Mouse (Mus musculus): ENCODE measurements around the gene Rab35. TPM values are rescaled to one million over a fixed set of nuclear protein-coding genes. Genes with fewer than 3 reads are reported as not detected.
A peak's percentile ranks its signal among the peaks of the same experiment; 100 is the strongest.

Gene Rab35
- total and polyA plus RNA-seq, 2 experiments from 2014 or later = 25.3 to 80.5 TPM

DNA sequence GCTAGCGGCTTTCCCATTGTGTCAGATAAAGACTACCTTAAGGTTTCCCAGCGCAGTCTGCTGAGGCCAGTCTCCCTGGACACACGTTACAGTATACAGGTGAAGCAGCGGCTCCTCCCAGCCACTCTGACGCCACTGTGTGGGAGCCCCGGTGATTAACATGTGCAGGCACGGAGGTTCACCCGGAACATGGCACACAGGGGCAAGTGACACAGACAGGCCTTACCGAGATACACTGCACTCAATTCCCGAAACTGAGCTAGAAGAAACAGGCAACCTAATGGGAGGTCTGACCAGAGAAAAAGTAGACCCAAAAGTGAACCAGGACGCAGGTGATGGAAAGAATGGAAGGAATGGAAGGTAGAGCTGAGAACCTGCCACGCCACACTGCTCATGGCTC lies 22.1 kb downstream of the Rab35 start:
- Histone ChIP-seq H3K27me3 (ENCODE audit: insufficient read depth, low read length) (no peaks in the 10 kb centered on the region), H3K4me3 (ENCODE audit: low read length) (no peak overlapping the region), H3K9ac (replicated peaks; ENCODE audit: low read length) (no peak overlapping the region), H3K4me1 (ENCODE audit: insufficient read depth, low read length) (peaks cover 10% of the 10 kb centered on the region; the same call in 1 of the 2 replicates), H3K4me2 (ENCODE audit: low read depth, low read length) (no peak overlapping the region), H3K9me3 (ENCODE audit: low read length) (no peaks in the 10 kb centered on the region), H3K27ac (no peak overlapping the region), H3K36me3 (ENCODE audit: insufficient read depth, low read length) (peaks cover 22% of the 10 kb centered on the region)
- TF ChIP-seq CTCF (IDR thresholded peaks at IDR 0.05; ENCODE audit: low read depth) = no peak
- DNase-seq (ENCODE audit: low spot score) (no peak), ATAC-seq (no peak)
- 90% methylated on average over 12 of the region's 12 CpGs for WGBS

DNA sequence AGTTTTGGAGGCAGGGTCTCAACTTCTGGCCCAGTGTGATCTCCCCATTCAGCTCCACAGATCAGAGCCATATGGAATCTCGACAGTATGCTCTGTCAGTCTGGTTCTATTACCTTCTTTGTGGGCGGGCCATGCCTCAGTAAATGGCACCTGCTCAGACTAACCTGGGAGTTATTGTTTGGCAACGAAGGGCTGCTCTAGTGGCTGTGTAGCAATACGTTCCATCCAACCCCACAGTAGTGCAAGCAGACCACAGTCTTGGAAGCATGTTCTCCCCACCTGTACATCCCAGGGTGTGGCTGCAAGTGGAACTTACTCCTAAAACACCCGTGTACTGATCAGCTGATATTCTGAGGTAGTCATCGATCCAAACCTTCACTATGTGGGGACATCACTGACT lies 25.0 kb downstream of the Rab35 start:
- Histone ChIP-seq H3K4me1 (ENCODE audit: insufficient read depth, low read length) (peaks cover 8% of the 10 kb centered on the region; the same call in 1 of the 2 replicates), H3K36me3 (ENCODE audit: insufficient read depth, low read length) (peaks cover 11% of the 10 kb centered on the region; the same call in 1 of the 2 replicates), H3K4me3 (ENCODE audit: low read length) (no peak overlapping the region), H3K4me2 (ENCODE audit: low read depth, low read length) (no peak overlapping the region), H3K9me3 (ENCODE audit: low read length) (no peaks in the 10 kb centered on the region), H3K9ac (replicated peaks; ENCODE audit: low read length) (no peak overlapping the region), H3K27me3 (ENCODE audit: insufficient read depth, low read length) (no peaks in the 10 kb centered on the region), H3K27ac (no peak overlapping the region)
- TF ChIP-seq CTCF (IDR thresholded peaks at IDR 0.05; ENCODE audit: low read depth) = no peak
- WGBS = 83% methylated on average over 6 of the region's 6 CpGs
- ATAC-seq (no peak), DNase-seq (ENCODE audit: low spot score) (no peak)

GRCm38 (mm10) chr5:115657234-115657633 lies 25.5 kb downstream of the Rab35 start:
- WGBS = 84% methylated on average over 1 of the region's 1 CpGs
- Histone ChIP-seq H3K36me3 (ENCODE audit: insufficient read depth, low read length) (peaks cover 11% of the 10 kb centered on the region; the same call in 1 of the 2 replicates), H3K9ac (replicated peaks; ENCODE audit: low read length) (no peak overlapping the region), H3K4me2 (ENCODE audit: low read depth, low read length) (no peak overlapping the region), H3K4me1 (ENCODE audit: insufficient read depth, low read length) (peaks cover 3% of the 10 kb centered on the region; the same call in 1 of the 2 replicates), H3K27me3 (ENCODE audit: insufficient read depth, low read length) (no peaks in the 10 kb centered on the region), H3K27ac (no peak overlapping the region), H3K4me3 (ENCODE audit: low read length) (no peak overlapping the region), H3K9me3 (ENCODE audit: low read length) (no peaks in the 10 kb centered on the region)
- no peak for TF ChIP-seq CTCF (IDR thresholded peaks at IDR 0.05; ENCODE audit: low read depth)
- ATAC-seq (no peak), DNase-seq (ENCODE audit: low spot score) (no peak)

GRCm38 (mm10) chr5:115658352-115658751 lies 26.6 kb downstream of the Rab35 start:
- WGBS = 80% methylated on average over 6 of the region's 6 CpGs
- DNase-seq (ENCODE audit: low spot score) = no peak

GRCm38 (mm10) chr5:115662658-115663057 lies 30.9 kb downstream of the Rab35 start:
- Histone ChIP-seq H3K9ac (replicated peaks; ENCODE audit: low read length) (no peak overlapping the region), H3K27me3 (ENCODE audit: insufficient read depth, low read length) (no peaks in the 10 kb centered on the region), H3K9me3 (ENCODE audit: low read length) (no peaks in the 10 kb centered on the region), H3K36me3 (ENCODE audit: insufficient read depth, low read length) (peaks cover 11% of the 10 kb centered on the region; the same call in 1 of the 2 replicates), H3K4me1 (ENCODE audit: insufficient read depth, low read length) (no peaks in the 10 kb centered on the region), H3K4me3 (ENCODE audit: low read length) (no peak overlapping the region), H3K4me2 (ENCODE audit: low read depth, low read length) (no peak overlapping the region), H3K27ac (no peak overlapping the region)
- no peak for DNase-seq (ENCODE audit: low spot score)
- no peak for ATAC-seq
- TF ChIP-seq CTCF (IDR thresholded peaks at IDR 0.05; ENCODE audit: low read depth) = no peak
- WGBS = 79% methylated on average over 22 of the region's 22 CpGs

More at GRCm38 (mm10) chr5:115658352-115658751, 26.6 kb downstream of the Rab35 start:
- Histone ChIP-seq H3K27me3 (ENCODE audit: insufficient read depth, low read length) (no peaks in the 10 kb centered on the region), H3K36me3 (ENCODE audit: insufficient read depth, low read length) (peaks cover 11% of the 10 kb centered on the region; the same call in 1 of the 2 replicates), H3K4me2 (ENCODE audit: low read depth, low read length) (no peak overlapping the region), H3K27ac (no peak overlapping the region), H3K9me3 (ENCODE audit: low read length) (no peaks in the 10 kb centered on the region), H3K9ac (replicated peaks; ENCODE audit: low read length) (no peak overlapping the region), H3K4me3 (ENCODE audit: low read length) (no peak overlapping the region), H3K4me1 (ENCODE audit: insufficient read depth, low read length) (no peaks in the 10 kb centered on the region)
- no peak for ATAC-seq
- TF ChIP-seq CTCF (IDR thresholded peaks at IDR 0.05; ENCODE audit: low read depth) = no peak

DNA sequence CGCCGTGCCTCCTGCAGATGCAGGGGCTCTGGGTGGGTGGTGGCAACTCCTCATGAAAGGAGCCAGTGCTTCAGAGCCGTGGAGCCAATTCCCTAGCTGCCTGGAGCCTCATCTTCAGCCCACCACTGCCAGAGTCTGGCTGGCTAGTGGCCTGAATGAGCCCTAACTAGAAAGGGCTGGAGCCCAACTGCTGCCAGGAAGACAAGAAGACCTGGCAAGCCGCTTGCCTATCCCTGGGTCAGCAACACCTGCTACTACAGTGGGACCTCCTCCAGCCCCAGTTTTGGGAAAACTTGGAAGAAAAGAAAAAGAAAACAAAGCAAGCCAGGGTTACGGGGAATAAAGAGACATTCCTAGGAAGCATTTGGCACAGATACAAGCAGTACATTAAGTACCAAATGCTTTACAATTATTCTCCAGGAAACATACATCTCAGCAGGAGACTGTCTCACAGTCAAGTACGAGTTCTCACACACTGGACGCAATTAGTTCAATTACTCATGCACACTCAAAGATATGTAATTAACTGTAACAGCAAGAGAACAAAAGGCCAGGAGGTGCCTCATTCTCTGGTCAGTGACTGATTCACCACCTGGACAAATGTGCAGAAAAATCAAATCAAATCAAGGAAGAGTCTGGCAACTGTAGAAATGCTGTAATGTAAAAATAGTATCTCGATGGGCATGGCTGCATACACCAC lies 34.8 kb downstream of the Rab35 start:
- DNase-seq (ENCODE audit: low spot score) (peak; percentile 71), ATAC-seq (peak; percentile 60; the same call in 1 of the 2 replicates)
- no peak overlapping the region for H3K9ac ChIP-seq (replicated peaks; ENCODE audit: low read length)
- H3K4me2 ChIP-seq (ENCODE audit: low read depth, low read length) = no peak overlapping the region
- H3K9me3 ChIP-seq (ENCODE audit: low read length) = no peaks in the 10 kb centered on the region
- no peaks in the 10 kb centered on the region for H3K27me3 ChIP-seq (ENCODE audit: insufficient read depth, low read length)
- H3K27ac ChIP-seq = peak overlapping the region; percentile 65
- WGBS = 36% methylated on average over 8 of the region's 8 CpGs
- no peaks in the 10 kb centered on the region for H3K4me1 ChIP-seq (ENCODE audit: insufficient read depth, low read length)
- H3K4me3 ChIP-seq (ENCODE audit: low read length) = no peak overlapping the region
- no peaks in the 10 kb centered on the region; the same call in 1 of the 2 replicates for H3K36me3 ChIP-seq (ENCODE audit: insufficient read depth, low read length)
- TF ChIP-seq CTCF (IDR thresholded peaks at IDR 0.05; ENCODE audit: low read depth) = no peak

- Histone ChIP-seq H3K9ac (replicated peaks; ENCODE audit: low read length) (no peak overlapping the region), H3K4me1 (ENCODE audit: insufficient read depth, low read length) (0 out of 2 replicates have a peak, but pooled peaks cover 1% of the 10 kb centered on the region), H3K27ac (peak overlapping the region; percentile 22; the same call in 1 of the 2 replicates), H3K27me3 (ENCODE audit: insufficient read depth, low read length) (no peaks in the 10 kb centered on the region), H3K4me3 (ENCODE audit: low read length) (no peak overlapping the region), H3K4me2 (ENCODE audit: low read depth, low read length) (no peak overlapping the region), H3K9me3 (ENCODE audit: low read length) (no peaks in the 10 kb centered on the region), H3K36me3 (ENCODE audit: insufficient read depth, low read length) (no peaks in the 10 kb centered on the region; the same call in 1 of the 2 replicates)
- TF ChIP-seq CTCF (IDR thresholded peaks at IDR 0.05; ENCODE audit: low read depth) = no peak
- ATAC-seq (no peak), DNase-seq (ENCODE audit: low spot score) (no peak)
- WGBS = 78% methylated on average over 8 of the region's 8 CpGs
Measured at GRCm38 (mm10) chr5:115667210-115667609, 35.5 kb downstream of the Rab35 start.

All from hindbrain, postnatal 0 days (tissue).